Mouse (Mus musculus): ENCODE measurements at regions not wholly inside any gene's neighbourhood (a gene's known extent, or its start where the extent isn't known, plus 50 kb on each side); places are given as distances from the start of the nearest gene placed in this dataset.

GRCm38 (mm10) chr1:99237214-99237613 is 535.4 kb upstream of the Cntnap5b start:
- no peak for DNase-seq (ENCODE audit: low spot score in 2 of 2)

- peak; percentile 4 to 19 for DNase-seq (ENCODE audit: low spot score in 2 of 2)
Observed at GRCm38 (mm10) chr1:99285612-99286011, 487.0 kb upstream of the Cntnap5b start.

GRCm38 (mm10) chr1:99287834-99288233 is 484.7 kb upstream of the Cntnap5b start:
- no peak for DNase-seq (ENCODE audit: low spot score in 2 of 2)

GRCm38 (mm10) chr1:99299139-99299538 is 473.4 kb upstream of the Cntnap5b start:
- no peak for DNase-seq (ENCODE audit: low spot score in 2 of 2)

GRCm38 (mm10) chr1:99317043-99317709 is 455.4 kb upstream of the Cntnap5b start:
- no peak for DNase-seq (ENCODE audit: low spot score in 2 of 2)

- DNase-seq (ENCODE audit: low spot score in 2 of 2) = no peak
Observed at GRCm38 (mm10) chr1:99317710-99318066, 454.9 kb upstream of the Cntnap5b start.

Measured in left cerebral cortex, adult 9 months (tissue).